ENCODE assay signal across 8 mouse cellular contexts in the genomic region with DNA sequence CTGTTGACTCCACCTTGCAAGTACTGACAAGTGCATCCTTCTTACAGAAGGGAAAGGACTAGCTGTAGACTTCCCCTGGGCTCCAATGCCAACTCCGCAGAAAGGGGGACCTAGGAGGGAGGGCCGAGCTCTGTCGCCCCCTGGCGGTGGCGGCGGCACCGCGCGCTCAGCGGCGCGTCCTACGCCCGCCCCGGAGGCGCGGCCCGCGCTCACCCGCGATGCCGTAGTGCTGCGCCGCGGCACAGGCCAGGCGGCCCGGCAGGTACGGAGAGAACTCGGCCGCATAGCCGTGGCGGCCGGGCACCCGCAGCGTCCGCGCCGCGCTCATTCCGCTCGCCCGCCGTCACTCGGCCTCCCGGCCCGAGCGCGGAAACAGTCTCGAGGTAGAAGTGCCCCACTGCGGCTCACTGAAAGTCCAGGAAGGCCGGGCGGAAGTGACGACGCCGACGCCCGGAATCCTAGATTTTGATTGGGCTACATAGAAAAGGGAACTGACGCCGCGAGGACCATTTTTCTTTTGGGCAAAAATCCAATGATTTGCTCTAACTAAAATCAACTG. TPM values are rescaled to one million over a fixed set of nuclear protein-coding genes. Genes with fewer than 3 reads are reported as not detected.
DNase-seq lines count a peak whose midpoint lies in the region; ATAC-seq and TF ChIP-seq lines count a peak whose summit lies in the region.

A gene (minus strand): TSS at position 444 of the 559 bp plus-strand sequence.

- POLR2A ChIA-PET in Patski (lab: Charles Lee), result interaction anchor here (0.9 kb wide), 1 partner anchor 28 kb away, joined by 4 read pairs; no protein-coding TSS in a partner anchor

- peak; percentile 97 for TF ChIP-seq CTCF in Patski (IDR thresholded peaks at IDR 0.05)

- peak; percentile 90 for ATAC-seq in Patski
- peak; percentile 99 for ATAC-seq in hindbrain, embryonic 14.5 days (ENCODE audit: low FRiP score)

- 0% methylated on average over 59 of the region's 60 CpGs for WGBS in hindbrain, embryonic 14.5 days

- H3K27me3 ChIP-seq in Patski, result no peaks in the 10 kb centered on the region
- no peaks in the 10 kb centered on the region for H3K27me3 ChIP-seq in hindbrain, embryonic 14.5 days (ENCODE audit: control insufficient read depth, insufficient read depth, low read length)

- H3K4me1 ChIP-seq in hindbrain, embryonic 14.5 days (replicated peaks; ENCODE audit: control insufficient read depth, insufficient read depth, low read length), result no peaks in the 10 kb centered on the region

- peak within 1 kb of the TSS; percentile 72 for H3K9ac ChIP-seq in hindbrain, embryonic 14.5 days

- CTCF ChIA-PET in Patski (lab: Charles Lee), result interaction anchor here (1.6 kb wide), 1 partner anchor 9 kb away, joined by 3 read pairs; no protein-coding TSS in a partner anchor

- in situ Hi-C loops in Patski (cut with MboI; ENCODE audit: low pct_unique_long_range_greater_than_20kb), result loop anchor here (5.0 kb wide), 1 partner anchor 220 kb away; no protein-coding TSS in a partner anchor

- H3K4me3 ChIP-seq in hindbrain, embryonic 14.5 days (replicated peaks; ENCODE audit: low read length), result peak within 1 kb of the TSS; percentile 61

- no peaks in the 10 kb centered on the region for H3K36me3 ChIP-seq in hindbrain, embryonic 14.5 days (replicated peaks; ENCODE audit: control insufficient read depth, insufficient read depth)

- peak within 1 kb of the TSS; percentile 95 for H3K27ac ChIP-seq in hindbrain, embryonic 14.5 days

- DNase-seq in Patski (ENCODE audit: low read depth, low spot score), result peak; percentile 73
- peak; percentile 95 to 96 for DNase-seq in cerebellum, postnatal 14 days
- DNase-seq in frontal cortex, postnatal 25 days (ENCODE audit: low spot score in 2 of 2), result peak; percentile 90 to 91
- peak; percentile 96 for DNase-seq in hindbrain, embryonic 14.5 days (ENCODE audit: low spot score)
- DNase-seq in layer of hippocampus, postnatal 36 days, result peak; percentile 91 to 93
- DNase-seq in lung, postnatal 36 days, result peak; percentile 96
- DNase-seq in retina, postnatal 7 days (ENCODE audit: low read depth, low spot score), result peak; percentile 93
- peak; percentile 94 for DNase-seq in urinary bladder, adult 2 months (ENCODE audit: low spot score)

- no peaks in the 10 kb centered on the region for H3K9me3 ChIP-seq in hindbrain, embryonic 14.5 days (ENCODE audit: control insufficient read depth, low read length)

- peak within 1 kb of the TSS; percentile 33 for H3K4me2 ChIP-seq in hindbrain, embryonic 14.5 days (replicated peaks)

RNA-seq across cellular contexts. Expression of the gene that starts here (rescaled TPM):
- polyA plus RNA-seq in Patski (2021), result 43.4 TPM
- 29.0 and 32.2 TPM in 2 replicates for polyA plus RNA-seq in hindbrain, embryonic 14.5 days (2014; fragmentation: Nextera tagmentation; extraction: Ambion mirVana)
- total RNA-seq in layer of hippocampus, postnatal 36 days (2021), result 10 to 100 TPM; 21.7 to 22.9 TPM
- polyA plus RNA-seq in urinary bladder, adult 2 months (2012; rRNA removed), result 29.6 and 38.2 TPM in 2 replicates

Comparison
In these comparisons a context has a peak if more than half of its experiments do, and no peak if none do; other contexts are left out.
1. Peak in every context shown above with its lines: DNase-seq, ATAC-seq, H3K4me3 ChIP-seq and H3K27ac ChIP-seq.